Mouse (Mus musculus): ENCODE measurements around the gene Gm9918. TPM values are rescaled to one million over a fixed set of nuclear protein-coding genes. Genes with fewer than 3 reads are reported as not detected.

Gm9918 gene
- polyA plus RNA-seq, 1 experiment from 2014 or later: not detected

- Histone ChIP-seq H3K4me2 (ENCODE audit: low read depth, low read length) (peak overlapping the region; percentile 76), H3K4me1 (ENCODE audit: control insufficient read depth, low read depth, low read length) (peaks cover 17% of the 10 kb centered on the region), H3K9me3 (replicated peaks; ENCODE audit: control insufficient read depth, low read length) (no peaks in the 10 kb centered on the region), H3K27me3 (ENCODE audit: control insufficient read depth, insufficient read depth, low read depth, low read length) (peaks cover 63% of the 10 kb centered on the region), H3K9ac (ENCODE audit: low read depth, low read length) (no peak overlapping the region; the same call in 1 of the 2 replicates), H3K36me3 (ENCODE audit: control insufficient read depth, insufficient read depth) (no peaks in the 10 kb centered on the region), H3K27ac (ENCODE audit: low read length) (0 out of 2 replicates have a peak overlapping the region, but pooled peaks have one; percentile 4), H3K4me3 (ENCODE audit: low read depth, low read length) (peak overlapping the region; percentile 60; the same call in 1 of the 2 replicates)
- 32% methylated on average over 19 of the region's 19 CpGs for WGBS (ENCODE audit: insufficient replicate concordance)
- no peak for ATAC-seq (ENCODE audit: low read depth)
These were observed 25.8 kb upstream of the Gm9918 start for GRCm38 (mm10) chr15:102244306-102245191.

GRCm38 (mm10) chr15:102245461-102245881 lies 24.9 kb upstream of the Gm9918 start:
- Histone ChIP-seq H3K4me2 (ENCODE audit: low read depth, low read length) (peak overlapping the region; percentile 76), H3K9ac (ENCODE audit: low read depth, low read length) (peak overlapping the region; percentile 24; the same call in 1 of the 2 replicates), H3K4me3 (ENCODE audit: low read depth, low read length) (peak overlapping the region; percentile 60), H3K9me3 (replicated peaks; ENCODE audit: control insufficient read depth, low read length) (no peaks in the 10 kb centered on the region), H3K36me3 (ENCODE audit: control insufficient read depth, insufficient read depth) (no peaks in the 10 kb centered on the region), H3K27ac (ENCODE audit: low read length) (no peak overlapping the region), H3K27me3 (ENCODE audit: control insufficient read depth, insufficient read depth, low read depth, low read length) (peaks cover 72% of the 10 kb centered on the region), H3K4me1 (ENCODE audit: control insufficient read depth, low read depth, low read length) (peaks cover 17% of the 10 kb centered on the region)
- WGBS (ENCODE audit: insufficient replicate concordance): 16% methylated on average over 14 of the region's 14 CpGs
- no peak for ATAC-seq (ENCODE audit: low read depth)

- peak overlapping the region; percentile 24; the same call in 1 of the 2 replicates for H3K9ac ChIP-seq (ENCODE audit: low read depth, low read length)
- H3K27ac ChIP-seq (ENCODE audit: low read length): peak overlapping the region; percentile 65
- under 1% methylated on average over 42 of the region's 44 CpGs for WGBS (ENCODE audit: insufficient replicate concordance)
- H3K4me2 ChIP-seq (ENCODE audit: low read depth, low read length): peak overlapping the region; percentile 76
- H3K4me1 ChIP-seq (ENCODE audit: control insufficient read depth, low read depth, low read length): peaks cover 17% of the 10 kb centered on the region
- peak overlapping the region; percentile 60 for H3K4me3 ChIP-seq (ENCODE audit: low read depth, low read length)
- no peaks in the 10 kb centered on the region for H3K9me3 ChIP-seq (replicated peaks; ENCODE audit: control insufficient read depth, low read length)
- no peaks in the 10 kb centered on the region for H3K36me3 ChIP-seq (ENCODE audit: control insufficient read depth, insufficient read depth)
- peak; percentile 58 for ATAC-seq (ENCODE audit: low read depth)
- H3K27me3 ChIP-seq (ENCODE audit: control insufficient read depth, insufficient read depth, low read depth, low read length): peaks cover 78% of the 10 kb centered on the region
These were observed 24.2 kb upstream of the Gm9918 start for GRCm38 (mm10) chr15:102245891-102246741.

- H3K4me1 ChIP-seq (ENCODE audit: control insufficient read depth, low read depth, low read length): peaks cover 17% of the 10 kb centered on the region
- peak overlapping the region; percentile 78 for H3K27ac ChIP-seq (ENCODE audit: low read length)
- H3K9ac ChIP-seq (ENCODE audit: low read depth, low read length): peak overlapping the region; percentile 9; the same call in 1 of the 2 replicates
- H3K27me3 ChIP-seq (ENCODE audit: control insufficient read depth, insufficient read depth, low read depth, low read length): peaks cover 85% of the 10 kb centered on the region
- peak; percentile 72 for ATAC-seq (ENCODE audit: low read depth)
- under 1% methylated on average over 27 of the region's 35 CpGs for WGBS (ENCODE audit: insufficient replicate concordance)
- peak overlapping the region; percentile 60 for H3K4me3 ChIP-seq (ENCODE audit: low read depth, low read length)
- no peaks in the 10 kb centered on the region for H3K36me3 ChIP-seq (ENCODE audit: control insufficient read depth, insufficient read depth)
- no peaks in the 10 kb centered on the region for H3K9me3 ChIP-seq (replicated peaks; ENCODE audit: control insufficient read depth, low read length)
- peak overlapping the region; percentile 76 for H3K4me2 ChIP-seq (ENCODE audit: low read depth, low read length)
These were observed 23.5 kb upstream of the Gm9918 start for GRCm38 (mm10) chr15:102246866-102247251.

GRCm38 (mm10) chr15:102247252-102248130 lies 22.9 kb upstream of the Gm9918 start:
- Histone ChIP-seq H3K9me3 (replicated peaks; ENCODE audit: control insufficient read depth, low read length) (no peaks in the 10 kb centered on the region), H3K27ac (ENCODE audit: low read length) (peak overlapping the region; percentile 78), H3K36me3 (ENCODE audit: control insufficient read depth, insufficient read depth) (no peaks in the 10 kb centered on the region), H3K4me2 (ENCODE audit: low read depth, low read length) (peak overlapping the region; percentile 76), H3K4me3 (ENCODE audit: low read depth, low read length) (peak overlapping the region; percentile 60), H3K27me3 (ENCODE audit: control insufficient read depth, insufficient read depth, low read depth, low read length) (peaks cover 86% of the 10 kb centered on the region), H3K4me1 (ENCODE audit: control insufficient read depth, low read depth, low read length) (peaks cover 17% of the 10 kb centered on the region), H3K9ac (ENCODE audit: low read depth, low read length) (peak overlapping the region; percentile 38; the same call in 1 of the 2 replicates)
- under 1% methylated on average over 51 of the region's 65 CpGs for WGBS (ENCODE audit: insufficient replicate concordance)
- ATAC-seq (ENCODE audit: low read depth): peak; percentile 30

- Histone ChIP-seq H3K4me2 (ENCODE audit: low read depth, low read length) (peak overlapping the region; percentile 76), H3K27me3 (ENCODE audit: control insufficient read depth, insufficient read depth, low read depth, low read length) (peaks cover 89% of the 10 kb centered on the region), H3K27ac (ENCODE audit: low read length) (no peak overlapping the region), H3K9ac (ENCODE audit: low read depth, low read length) (no peak overlapping the region), H3K36me3 (ENCODE audit: control insufficient read depth, insufficient read depth) (no peaks in the 10 kb centered on the region), H3K4me3 (ENCODE audit: low read depth, low read length) (peak overlapping the region; percentile 60), H3K9me3 (replicated peaks; ENCODE audit: control insufficient read depth, low read length) (no peaks in the 10 kb centered on the region), H3K4me1 (ENCODE audit: control insufficient read depth, low read depth, low read length) (peaks cover 14% of the 10 kb centered on the region)
- no peak for ATAC-seq (ENCODE audit: low read depth)
- WGBS (ENCODE audit: insufficient replicate concordance): 12% methylated on average over 8 of the region's 8 CpGs
These were observed 22.1 kb upstream of the Gm9918 start for GRCm38 (mm10) chr15:102248131-102248811.

- Histone ChIP-seq H3K9ac (ENCODE audit: low read depth, low read length) (no peak overlapping the region), H3K4me2 (ENCODE audit: low read depth, low read length) (no peak overlapping the region), H3K36me3 (ENCODE audit: control insufficient read depth, insufficient read depth) (no peaks in the 10 kb centered on the region), H3K4me3 (ENCODE audit: low read depth, low read length) (no peak overlapping the region), H3K4me1 (ENCODE audit: control insufficient read depth, low read depth, low read length) (peaks cover 10% of the 10 kb centered on the region), H3K27ac (ENCODE audit: low read length) (no peak overlapping the region), H3K27me3 (ENCODE audit: control insufficient read depth, insufficient read depth, low read depth, low read length) (peaks cover 89% of the 10 kb centered on the region), H3K9me3 (replicated peaks; ENCODE audit: control insufficient read depth, low read length) (no peaks in the 10 kb centered on the region)
- whole genome bisulfite sequencing (ENCODE audit: insufficient replicate concordance): 22% methylated on average over 3 of the region's 3 CpGs
- no peak for ATAC-seq (ENCODE audit: low read depth)
These were observed 21.6 kb upstream of the Gm9918 start for GRCm38 (mm10) chr15:102248812-102249191.

GRCm38 (mm10) chr15:102249251-102249691 lies 21.1 kb upstream of the Gm9918 start:
- Histone ChIP-seq H3K4me1 (ENCODE audit: control insufficient read depth, low read depth, low read length) (peaks cover 10% of the 10 kb centered on the region), H3K27ac (ENCODE audit: low read length) (no peak overlapping the region), H3K4me2 (ENCODE audit: low read depth, low read length) (no peak overlapping the region), H3K36me3 (ENCODE audit: control insufficient read depth, insufficient read depth) (no peaks in the 10 kb centered on the region), H3K4me3 (ENCODE audit: low read depth, low read length) (no peak overlapping the region), H3K9me3 (replicated peaks; ENCODE audit: control insufficient read depth, low read length) (no peaks in the 10 kb centered on the region), H3K9ac (ENCODE audit: low read depth, low read length) (no peak overlapping the region), H3K27me3 (ENCODE audit: control insufficient read depth, insufficient read depth, low read depth, low read length) (peaks cover 90% of the 10 kb centered on the region)
- WGBS (ENCODE audit: insufficient replicate concordance): 2% methylated on average over 13 of the region's 13 CpGs
- no peak for ATAC-seq (ENCODE audit: low read depth)
